Mouse (Mus musculus) erythroblast, embryonic 14.5 days (primary cell): ENCODE data around the gene Ctsw.

Source experiments
- GATA1 ChIP-seq: IDR thresholded peaks from 2 replicates; pipeline ENCODE4 v1.6.1; 2012; ENCODE audit warnings: low read length, inconsistent platforms, mixed read lengths
- TAL1 ChIP-seq: IDR thresholded peaks from 3 replicates; pipeline ENCODE4 v1.6.1; 2012; ENCODE audit warnings: low read length, inconsistent platforms, mixed read lengths

DNA sequence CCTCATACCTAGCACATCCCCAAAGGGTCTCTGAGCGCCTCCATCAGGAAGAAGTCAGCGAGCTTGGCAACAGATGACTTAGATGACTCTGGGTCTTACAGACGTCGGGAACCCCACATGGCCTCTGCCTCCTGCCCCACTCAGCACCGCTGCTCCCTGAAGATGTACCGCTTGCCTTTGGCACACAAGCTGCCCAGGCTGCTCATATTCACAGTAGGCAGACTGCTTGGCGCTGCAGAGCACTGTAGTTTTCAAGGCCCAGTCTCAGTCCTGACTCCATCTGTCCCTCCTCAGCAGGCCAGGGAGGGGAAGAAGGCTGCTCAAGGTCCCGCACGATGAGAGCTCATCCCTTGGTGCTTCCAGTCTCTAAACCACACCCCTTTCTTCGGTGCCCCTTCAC lies 46.0 kb downstream of the Ctsw start:
- no peak for TF ChIP-seq GATA1
- no peak for TF ChIP-seq TAL1
